Mouse (Mus musculus) lung, adult 2 months (tissue): Measurements from ENCODE around the gene Cenpb.

ENCODE experiments used
- CTCF ChIP-seq: fragments of 200-500 bp; IDR thresholded peaks from 2 replicates; pipeline ENCODE4 v1.5.1; 2011; ENCODE audit warnings: mild to moderate bottlenecking, low read length, control low read depth; ENCODE audit not compliant: insufficient read depth
- POLR2A ChIP-seq: fragments of 200-500 bp; IDR thresholded peaks from 2 replicates; pipeline ENCODE4 v1.6.1; 2011; ENCODE audit warnings: low read depth, mild to moderate bottlenecking, control low read depth, low read length, borderline replicate concordance; ENCODE audit errors: extremely low read depth

- TF ChIP-seq CTCF (no peak), POLR2A (no peak)
Observed at GRCm38 (mm10) chr2:131223569-131223968, 43.7 kb upstream of the Cenpb start.
